ENCODE assay signal across 19 mouse cellular contexts in the genomic region with DNA sequence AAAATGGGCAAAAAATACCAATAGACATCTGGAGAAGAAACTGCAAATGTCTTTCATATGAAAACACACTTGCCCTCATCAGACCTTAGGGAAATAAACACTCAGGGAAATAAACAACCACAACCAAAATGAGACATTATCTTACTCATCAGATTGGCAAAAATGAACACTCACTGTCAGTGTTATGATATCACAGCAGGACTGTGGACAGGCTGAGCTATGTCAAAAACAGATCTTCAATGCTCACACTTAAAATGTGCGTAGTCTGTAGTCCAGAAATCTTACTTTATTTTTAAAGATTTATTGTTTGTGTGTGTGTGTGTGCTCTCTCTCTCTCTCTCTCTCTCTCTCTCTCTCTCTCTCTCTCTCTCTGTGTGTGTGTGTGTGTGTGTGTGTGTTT. TPM values are rescaled to one million over a fixed set of nuclear protein-coding genes. Genes with fewer than 3 reads are reported as not detected.
"Had no signal": no experiment of that assay in that cellular context is flagged by ENCODE, and none has a peak within 500 bp of the region (broad histone marks: within the 10 kb centered on the region; RNA-seq: fewer than 3 reads in every experiment).

No protein-coding gene starts in this region.

- H3K36me3 ChIP-seq: liver, embryonic 13.5 days; liver, embryonic 15.5 days; midbrain, embryonic 13.5 days; midbrain, embryonic 15.5 days; neural tube, embryonic 12.5 days; stomach, embryonic 15.5 days had no signal

- H3K27ac ChIP-seq: liver, embryonic 13.5 days; liver, embryonic 15.5 days; macrophage; midbrain, embryonic 13.5 days; midbrain, embryonic 15.5 days; neural tube, embryonic 12.5 days; stomach, embryonic 15.5 days; stomach, postnatal 0 days had no signal

- H3K27me3 ChIP-seq: liver, embryonic 13.5 days; liver, embryonic 15.5 days; midbrain, embryonic 13.5 days; midbrain, embryonic 15.5 days; neural tube, embryonic 12.5 days; stomach, embryonic 15.5 days had no signal

- H3K9me3 ChIP-seq: liver, embryonic 13.5 days; liver, embryonic 15.5 days; megakaryocyte, embryonic 14.5 days; midbrain, embryonic 13.5 days; midbrain, embryonic 15.5 days; neural tube, embryonic 12.5 days; stomach, embryonic 15.5 days had no signal

- H3K4me2 ChIP-seq: liver, embryonic 11.5 days; liver, embryonic 13.5 days; liver, embryonic 15.5 days; midbrain, embryonic 11.5 days; midbrain, embryonic 13.5 days; midbrain, embryonic 15.5 days; neural tube, embryonic 12.5 days; stomach, embryonic 15.5 days had no signal

- ATAC-seq: liver, postnatal 0 days; midbrain, embryonic 13.5 days; midbrain, embryonic 15.5 days had no signal

- H3K4me3 ChIP-seq: liver, embryonic 13.5 days; liver, embryonic 15.5 days; megakaryocyte, embryonic 14.5 days; midbrain, embryonic 13.5 days; midbrain, embryonic 15.5 days; neural tube, embryonic 12.5 days; stomach, embryonic 15.5 days had no signal

- H3K9ac ChIP-seq: liver, embryonic 13.5 days; liver, embryonic 15.5 days; liver, postnatal 0 days; midbrain, embryonic 13.5 days; midbrain, embryonic 15.5 days; neural tube, embryonic 12.5 days; stomach, embryonic 15.5 days had no signal

- DNase-seq: liver, embryonic 13.5 days; liver, postnatal 0 days; right cerebral cortex, postnatal 14 days; thymus, adult 2 months; thymus, postnatal 25 days; thymus, postnatal 4 days had no signal

- H3K4me1 ChIP-seq: liver, embryonic 13.5 days; liver, embryonic 15.5 days; midbrain, embryonic 13.5 days; midbrain, embryonic 15.5 days; neural tube, embryonic 12.5 days; stomach, embryonic 15.5 days had no signal

RNA-seq across cellular contexts. Expression of a gene that starts 51.2 kb away (rescaled TPM):
- polyA plus RNA-seq: macrophage; neural tube, embryonic 14.5 days; spleen, adult 2 months; urinary bladder, adult 2 months had no signal
